Mouse (Mus musculus) forebrain, embryonic 13.5 days (tissue): ENCODE measurements around the gene Ccdc158. TPM values are rescaled to one million over a fixed set of nuclear protein-coding genes. Genes with fewer than 3 reads are reported as not detected.

ENCODE experiments used
- ATAC-seq: fragments of 200-750 bp; cut with Nextera tagmentation; 2 replicates; pipeline ENCODE4 v1.8.0; 2017
- H3K27ac ChIP-seq: fragments of 300-500 bp; sonication (generic); 2 replicates; pipeline ENCODE4 v1.5.1; 2015; ENCODE audit warnings: inconsistent platforms, mild to moderate bottlenecking, moderate library complexity
- H3K27me3 ChIP-seq: fragments of 300-500 bp; sonication (generic); 2 replicates; pipeline ENCODE4 v1.6.1; 2015; ENCODE audit warnings: mild to moderate bottlenecking, inconsistent platforms
- H3K36me3 ChIP-seq: fragments of 300-500 bp; sonication (generic); 2 replicates; pipeline ENCODE4 v1.6.1; 2015; ENCODE audit warnings: mild to moderate bottlenecking, inconsistent platforms; ENCODE audit not compliant: poor library complexity, severe bottlenecking
- H3K4me1 ChIP-seq: fragments of 300-500 bp; sonication (generic); 2 replicates; pipeline ENCODE4 v1.6.1; 2015; ENCODE audit warnings: inconsistent platforms
- H3K4me2 ChIP-seq: fragments of 300-500 bp; sonication (generic); 2 replicates; pipeline ENCODE4 v1.6.1; 2015; ENCODE audit warnings: inconsistent platforms, mild to moderate bottlenecking, moderate library complexity
- H3K4me3 ChIP-seq: fragments of 300-500 bp; sonication (generic); 2 replicates; pipeline ENCODE4 v1.5.1; 2015; ENCODE audit warnings: mild to moderate bottlenecking, inconsistent platforms
- H3K9ac ChIP-seq: fragments of 300-500 bp; sonication (generic); 2 replicates; pipeline ENCODE4 v1.6.1; 2015; ENCODE audit warnings: mild to moderate bottlenecking, inconsistent platforms
- H3K9me3 ChIP-seq: fragments of 300-500 bp; sonication (generic); replicated peaks from 2 replicates; pipeline ENCODE4 v1.6.1; 2016; ENCODE audit warnings: inconsistent platforms
- WGBS: fragments of 180-500 bp; shearing (Covaris S2); methylation state at CpG from one replicate; pipeline ENCODE4 v1.1.7; 2015; 5-methylcytosine and 5-hydroxymethylcytosine counted together
- polyA plus RNA-seq: library from polyadenylated mRNA; unstranded; fragments of >200 nt; fragmentation: Nextera tagmentation; extraction: Ambion mirVana; gene quantifications from 2 replicates; pipeline ENCODE4 v1.2.1, GENCODE M21; 2015

The Ccdc158 gene
- 0.47 and 0.99 TPM in 2 replicates for polyA plus RNA-seq

- WGBS, result 18% methylated on average over 39 of the region's 55 CpGs
- no peaks in the 10 kb centered on the region for H3K36me3 ChIP-seq
- ATAC-seq, result peak; percentile 92
- no peak within 1 kb of the TSS for H3K27ac ChIP-seq
- H3K4me1 ChIP-seq, result peaks cover 10% of the 10 kb centered on the region
- H3K4me3 ChIP-seq, result peak within 1 kb of the TSS; percentile 48
- no peaks in the 10 kb centered on the region for H3K27me3 ChIP-seq
- H3K9ac ChIP-seq, result peak within 1 kb of the TSS; percentile 57
- no peaks in the 10 kb centered on the region for H3K9me3 ChIP-seq
- peak within 1 kb of the TSS; percentile 72 for H3K4me2 ChIP-seq
These were observed at the start of gene Ccdc158 for GRCm38 (mm10) chr5:92674859-92675573. Gene Ccdc158, minus strand, starts transcription at chr5:92675271.

GRCm38 (mm10) chr5:92721610-92722009 is 46.5 kb upstream of the Ccdc158 start:
- Histone ChIP-seq H3K27ac (no peak overlapping the region), H3K9me3 (no peaks in the 10 kb centered on the region), H3K36me3 (no peaks in the 10 kb centered on the region), H3K4me2 (no peak overlapping the region), H3K4me3 (no peak overlapping the region), H3K27me3 (no peaks in the 10 kb centered on the region), H3K9ac (no peak overlapping the region), H3K4me1 (no peaks in the 10 kb centered on the region)
- no peak for ATAC-seq
- 91% methylated on average over 8 of the region's 8 CpGs for WGBS

DNA sequence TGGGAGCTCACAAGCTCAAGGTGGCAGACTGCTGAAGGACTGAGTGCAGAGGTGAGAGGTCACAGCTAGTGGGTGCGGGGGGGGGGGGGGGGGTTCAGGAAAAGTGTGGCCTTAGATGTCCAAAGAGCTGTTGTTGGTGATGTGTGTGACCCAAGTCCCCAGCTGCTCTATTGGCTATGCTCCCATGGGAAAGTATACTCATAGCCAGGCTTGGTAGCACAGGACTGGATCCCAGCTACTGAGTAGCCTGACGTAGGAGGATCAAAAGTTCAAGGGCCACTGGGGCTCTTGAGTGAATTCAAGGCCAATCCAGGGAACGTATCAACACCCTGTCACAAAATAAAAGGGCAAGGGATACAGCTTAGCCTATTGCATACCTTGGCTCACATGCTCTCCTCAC is 43.8 kb upstream of the Ccdc158 start:
- Histone ChIP-seq H3K4me2 (no peak overlapping the region), H3K36me3 (no peaks in the 10 kb centered on the region), H3K27ac (no peak overlapping the region), H3K9me3 (no peaks in the 10 kb centered on the region), H3K4me3 (no peak overlapping the region), H3K27me3 (no peaks in the 10 kb centered on the region), H3K4me1 (peaks cover 11% of the 10 kb centered on the region), H3K9ac (no peak overlapping the region)
- no peak for ATAC-seq
- 90% methylated on average over 3 of the region's 3 CpGs for WGBS

DNA sequence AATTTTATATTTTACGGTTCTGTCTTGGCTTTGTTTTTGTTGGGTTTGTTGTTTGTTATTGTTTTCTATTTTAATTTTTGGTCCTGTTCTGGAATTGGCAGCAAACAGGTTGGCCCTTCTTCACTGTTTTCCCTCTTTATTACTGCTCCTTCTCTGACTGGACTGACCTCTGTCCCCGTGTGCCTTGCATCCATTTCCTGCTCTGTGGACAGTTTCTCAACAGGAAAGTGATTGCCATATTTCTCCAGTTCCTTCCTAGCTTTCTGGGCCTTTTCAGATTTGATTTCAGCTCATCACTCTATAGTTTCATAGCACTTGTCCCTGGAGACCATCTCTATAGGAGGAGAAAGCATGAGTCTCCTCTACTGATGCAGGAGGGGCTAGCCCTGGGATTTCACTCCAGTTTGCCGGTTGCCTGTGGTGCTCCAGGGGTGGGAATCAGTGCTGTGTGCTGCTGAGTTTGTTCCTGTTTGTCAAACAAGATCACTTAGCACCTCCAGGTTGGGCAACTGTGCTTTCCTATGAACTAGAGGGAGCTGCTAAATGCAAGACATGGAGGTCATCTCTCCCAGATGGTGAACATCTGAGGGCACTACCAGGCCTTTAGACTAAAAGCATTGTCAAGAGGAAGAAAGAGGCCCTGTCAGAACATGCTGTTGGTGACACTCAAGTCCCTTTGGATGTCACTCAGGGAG is 42.7 kb upstream of the Ccdc158 start:
- ATAC-seq, result no peak
- no peak overlapping the region for H3K9ac ChIP-seq
- H3K9me3 ChIP-seq, result no peaks in the 10 kb centered on the region
- H3K36me3 ChIP-seq, result no peaks in the 10 kb centered on the region
- no peak overlapping the region for H3K4me2 ChIP-seq
- H3K4me1 ChIP-seq, result peaks cover 11% of the 10 kb centered on the region
- no peak overlapping the region for H3K4me3 ChIP-seq
- no peak overlapping the region for H3K27ac ChIP-seq
- 82% methylated on average over 3 of the region's 3 CpGs for WGBS
- H3K27me3 ChIP-seq, result no peaks in the 10 kb centered on the region

DNA sequence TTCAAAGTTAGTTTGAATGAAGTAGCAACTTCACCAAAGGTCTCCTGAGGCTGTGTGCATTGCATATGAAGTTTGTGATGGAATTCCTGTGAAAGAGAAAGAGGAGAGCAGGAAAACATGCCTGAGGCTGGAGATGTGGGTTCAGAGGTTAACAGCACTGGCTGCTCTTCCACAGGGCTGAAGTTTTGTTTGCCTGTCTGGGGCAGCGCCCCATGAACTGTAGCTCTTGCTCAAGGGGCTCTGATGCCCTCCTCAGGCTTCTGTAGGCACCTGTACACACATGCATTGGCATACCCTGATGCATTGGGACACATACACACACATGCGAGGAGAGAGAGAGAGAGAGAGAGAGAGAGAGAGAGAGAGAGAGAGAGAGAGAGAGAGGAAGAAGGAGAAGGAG is 40.8 kb upstream of the Ccdc158 start:
- Histone ChIP-seq H3K27ac (no peak overlapping the region), H3K4me3 (no peak overlapping the region), H3K4me1 (peaks cover 18% of the 10 kb centered on the region), H3K36me3 (no peaks in the 10 kb centered on the region), H3K4me2 (no peak overlapping the region), H3K9ac (no peak overlapping the region), H3K27me3 (no peaks in the 10 kb centered on the region), H3K9me3 (no peaks in the 10 kb centered on the region)
- no peak for ATAC-seq
- WGBS, result 89% methylated on average over 2 of the region's 2 CpGs

GRCm38 (mm10) chr5:92715319-92715718 is 40.2 kb upstream of the Ccdc158 start:
- Histone ChIP-seq H3K9me3 (no peaks in the 10 kb centered on the region), H3K36me3 (no peaks in the 10 kb centered on the region), H3K27ac (0 out of 2 replicates have a peak overlapping the region, but pooled peaks have one; percentile 51), H3K4me3 (no peak overlapping the region), H3K9ac (no peak overlapping the region), H3K4me1 (peaks cover 18% of the 10 kb centered on the region), H3K4me2 (no peak overlapping the region), H3K27me3 (no peaks in the 10 kb centered on the region)
- ATAC-seq, result no peak
- WGBS, result 17% methylated on average over 11 of the region's 11 CpGs

DNA sequence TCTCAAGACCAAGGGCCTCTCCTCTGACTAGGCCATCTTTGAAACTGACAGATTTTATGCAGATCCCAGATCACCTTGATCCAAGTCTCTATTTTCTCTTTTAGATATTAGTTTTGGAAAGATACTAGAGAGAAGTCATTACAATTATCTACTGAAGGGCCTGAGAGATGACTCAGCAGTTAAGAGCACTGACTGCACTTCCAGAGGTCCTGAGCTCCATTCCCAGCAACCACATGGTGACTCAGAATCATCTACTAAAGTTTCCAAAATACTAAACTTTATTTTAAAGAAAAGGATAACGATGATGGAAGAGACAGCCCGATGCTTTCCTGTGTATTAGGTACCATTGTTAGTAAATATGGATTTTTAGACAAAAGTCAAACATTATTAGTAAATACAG is 39.8 kb upstream of the Ccdc158 start:
- Histone ChIP-seq H3K4me2 (no peak overlapping the region), H3K4me3 (no peak overlapping the region), H3K9ac (no peak overlapping the region), H3K9me3 (no peaks in the 10 kb centered on the region), H3K36me3 (no peaks in the 10 kb centered on the region), H3K4me1 (peaks cover 18% of the 10 kb centered on the region), H3K27ac (no peak overlapping the region), H3K27me3 (no peaks in the 10 kb centered on the region)
- ATAC-seq, result no peak
- WGBS, result 93% methylated on average over 2 of the region's 2 CpGs

GRCm38 (mm10) chr5:92712621-92713395 is 37.7 kb upstream of the Ccdc158 start:
- Histone ChIP-seq H3K9ac (no peak overlapping the region), H3K9me3 (no peaks in the 10 kb centered on the region), H3K4me3 (no peak overlapping the region), H3K27me3 (no peaks in the 10 kb centered on the region), H3K4me1 (peaks cover 30% of the 10 kb centered on the region), H3K27ac (no peak overlapping the region), H3K36me3 (no peaks in the 10 kb centered on the region), H3K4me2 (no peak overlapping the region)
- no peak for ATAC-seq
- 79% methylated on average over 5 of the region's 5 CpGs for WGBS

DNA sequence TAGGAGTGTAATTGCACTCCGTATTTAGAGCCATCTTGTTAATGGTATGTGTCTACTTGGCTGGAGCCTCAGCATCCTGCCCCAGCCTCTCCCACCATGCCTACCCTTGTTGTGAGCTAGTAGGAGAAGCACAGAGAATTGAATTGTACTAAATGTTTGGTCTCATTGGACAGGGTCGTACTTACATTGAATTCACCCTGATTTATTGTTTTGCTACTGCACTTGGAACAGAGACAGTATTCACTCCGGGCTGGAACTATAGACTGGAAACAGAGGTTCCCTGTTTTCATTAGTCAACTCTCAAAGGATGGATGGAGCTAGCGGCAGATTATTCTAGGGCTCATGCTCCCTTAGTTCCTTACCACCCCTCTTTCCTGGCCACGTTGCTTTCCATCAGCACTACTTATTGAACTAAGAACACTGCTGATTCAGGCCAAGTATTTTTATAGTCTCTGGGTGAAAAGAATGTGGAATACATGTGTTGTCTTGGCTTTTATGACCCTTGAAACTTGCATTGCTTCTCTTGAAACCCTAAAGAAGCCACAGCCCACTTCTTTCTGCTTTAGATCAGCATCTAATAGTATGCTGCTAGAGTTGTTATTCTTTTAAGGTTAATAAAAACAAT is 36.7 kb upstream of the Ccdc158 start:
- no peak overlapping the region for H3K9ac ChIP-seq
- H3K4me2 ChIP-seq, result no peak overlapping the region
- 55% methylated on average over 5 of the region's 5 CpGs for WGBS
- no peaks in the 10 kb centered on the region for H3K9me3 ChIP-seq
- ATAC-seq, result no peak
- no peaks in the 10 kb centered on the region for H3K36me3 ChIP-seq
- no peak overlapping the region for H3K27ac ChIP-seq
- peaks cover 38% of the 10 kb centered on the region for H3K4me1 ChIP-seq
- H3K4me3 ChIP-seq, result no peak overlapping the region
- H3K27me3 ChIP-seq, result no peaks in the 10 kb centered on the region

DNA sequence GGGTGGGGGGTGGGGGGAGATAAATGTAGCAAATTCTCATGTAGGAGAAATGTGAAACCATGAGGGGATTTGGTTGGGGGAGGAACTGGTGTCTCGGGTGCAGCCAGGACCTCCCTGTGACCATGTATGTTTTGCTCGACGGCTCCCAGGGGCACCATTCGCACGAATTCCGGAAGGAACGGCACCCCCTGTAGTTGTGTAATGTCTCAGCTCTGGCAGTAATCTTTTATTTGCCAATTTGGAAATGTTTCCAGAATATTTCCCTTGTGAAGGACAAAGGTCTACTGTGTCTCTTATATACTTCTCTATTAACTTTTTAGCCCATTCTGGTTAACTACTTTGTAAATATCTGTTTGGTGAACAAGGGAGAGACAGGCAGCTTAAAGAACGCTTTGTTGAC is 35.7 kb upstream of the Ccdc158 start:
- WGBS, result 88% methylated on average over 8 of the region's 8 CpGs
- Histone ChIP-seq H3K27ac (no peak overlapping the region), H3K9me3 (no peaks in the 10 kb centered on the region)

DNA sequence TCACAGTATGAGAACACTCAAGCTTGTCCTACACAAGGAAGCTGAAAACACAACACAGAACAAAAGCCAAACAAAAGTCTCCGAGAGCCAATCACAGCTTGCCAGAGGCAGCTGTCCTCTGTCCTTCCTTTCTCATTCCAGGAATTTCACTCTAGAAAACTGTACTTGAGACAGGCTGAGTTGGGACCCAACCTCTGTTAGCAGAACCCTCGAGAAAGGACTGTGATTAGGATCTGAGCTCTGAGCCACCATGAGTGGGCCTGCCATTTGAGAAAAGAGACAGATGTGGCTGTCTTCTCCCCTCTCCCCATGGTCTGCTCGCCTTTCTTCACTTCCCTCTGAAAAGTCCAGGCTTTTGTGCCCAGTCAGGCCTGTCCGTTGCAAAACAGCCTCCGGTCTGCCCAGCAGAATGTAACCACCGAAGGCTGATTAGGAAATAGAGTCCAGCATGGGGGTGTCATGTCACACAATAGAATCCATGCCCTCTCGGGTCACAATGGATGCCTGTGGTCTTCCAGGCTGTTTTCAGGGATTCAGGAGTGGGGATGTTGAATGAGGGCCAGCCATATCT is 32.9 kb upstream of the Ccdc158 start:
- WGBS, result 25% methylated on average over 7 of the region's 7 CpGs
- H3K4me3 ChIP-seq, result no peak overlapping the region
- no peaks in the 10 kb centered on the region for H3K27me3 ChIP-seq
- no peak overlapping the region for H3K4me2 ChIP-seq
- H3K9me3 ChIP-seq, result no peaks in the 10 kb centered on the region
- no peaks in the 10 kb centered on the region for H3K36me3 ChIP-seq
- no peak overlapping the region for H3K9ac ChIP-seq
- peaks cover 45% of the 10 kb centered on the region for H3K4me1 ChIP-seq
- H3K27ac ChIP-seq, result peak overlapping the region; percentile 35
- ATAC-seq, result no peak

More for the DNA sequence above, 35.7 kb upstream of the Ccdc158 start:
- ATAC-seq, result no peak
- H3K4me1 ChIP-seq, result peaks cover 44% of the 10 kb centered on the region
- H3K4me2 ChIP-seq, result no peak overlapping the region
- H3K27me3 ChIP-seq, result no peaks in the 10 kb centered on the region
- no peaks in the 10 kb centered on the region for H3K36me3 ChIP-seq
- no peak overlapping the region for H3K4me3 ChIP-seq
- H3K9ac ChIP-seq, result no peak overlapping the region
